Mouse (Mus musculus) limb, embryonic 12.5 days (tissue): ENCODE data around the gene Syde2. TPM values are rescaled to one million over a fixed set of nuclear protein-coding genes. Genes with fewer than 3 reads are reported as not detected.
"Not testable (repeated sequence)": the region's sequence is repeated elsewhere in the genome, so short reads cannot be mapped to it uniquely, and the experiment has no call there.

Experiments used
- ATAC-seq: fragments of 200-750 bp; cut with Nextera tagmentation; 2 replicates; pipeline ENCODE4 v1.8.0; 2017; ENCODE audit warnings: low read depth, moderate TSS enrichment; ENCODE audit not compliant: insufficient number of reproducible peaks, insufficient read depth, low FRiP score, low TSS enrichment
- H3K27ac ChIP-seq: fragments of 300-500 bp; sonication (generic); 2 replicates; pipeline ENCODE4 v1.5.1; 2016; ENCODE audit warnings: mild to moderate bottlenecking, moderate library complexity
- H3K27me3 ChIP-seq: fragments of 300-500 bp; sonication (generic); 2 replicates; pipeline ENCODE4 v1.6.1; 2016; ENCODE audit warnings: mild to moderate bottlenecking, moderate library complexity
- H3K36me3 ChIP-seq: fragments of 300-500 bp; sonication (generic); 2 replicates; pipeline ENCODE4 v1.6.1; 2016; ENCODE audit warnings: mild to moderate bottlenecking, moderate library complexity
- H3K4me1 ChIP-seq: fragments of 300-500 bp; sonication (generic); replicated peaks from 2 replicates; pipeline ENCODE4 v1.6.1; 2016
- H3K4me2 ChIP-seq: fragments of 300-500 bp; sonication (generic); 2 replicates; pipeline ENCODE4 v1.6.1; 2016; ENCODE audit warnings: mild to moderate bottlenecking, moderate library complexity
- H3K4me3 ChIP-seq: fragments of 300-500 bp; sonication (generic); replicated peaks from 2 replicates; pipeline ENCODE4 v1.5.1; 2016; ENCODE audit warnings: mild to moderate bottlenecking
- H3K9ac ChIP-seq: fragments of 300-500 bp; sonication (generic); replicated peaks from 2 replicates; pipeline ENCODE4 v1.6.1; 2016; ENCODE audit warnings: mild to moderate bottlenecking, moderate library complexity
- H3K9me3 ChIP-seq: fragments of 300-500 bp; sonication (generic); 2 replicates; pipeline ENCODE4 v1.6.1; 2016; ENCODE audit warnings: mild to moderate bottlenecking, moderate library complexity
- WGBS: fragments of 180-500 bp; shearing (Covaris S2); methylation state at CpG from one replicate; pipeline ENCODE4 v1.1.7; 2016; 5-methylcytosine and 5-hydroxymethylcytosine counted together
- polyA plus RNA-seq: library from polyadenylated mRNA; unstranded; fragments of >200 nt; fragmentation: Nextera tagmentation; extraction: Ambion mirVana; gene quantifications from 2 replicates; pipeline ENCODE4 v1.2.1, GENCODE M21; 2016

Gene Syde2
- polyA plus RNA-seq, 1 experiment from 2014 or later = 2.5 TPM

GRCm38 (mm10) chr3:145992796-145993195 lies 5.1 kb downstream of the Syde2 start:
- peaks cover 23% of the 10 kb centered on the region for H3K4me1 ChIP-seq
- H3K9me3 ChIP-seq = no peaks in the 10 kb centered on the region
- H3K27me3 ChIP-seq = peaks cover 14% of the 10 kb centered on the region
- H3K36me3 ChIP-seq = no peaks in the 10 kb centered on the region
- H3K4me2 ChIP-seq = no peak overlapping the region
- 85% methylated on average over 10 of the region's 10 CpGs for WGBS
- no peak overlapping the region for H3K4me3 ChIP-seq
- no peak overlapping the region for H3K9ac ChIP-seq
- no peak for ATAC-seq
- H3K27ac ChIP-seq = no peak overlapping the region

- H3K9ac ChIP-seq = no peak overlapping the region
- 77% methylated on average over 14 of the region's 14 CpGs for WGBS
- H3K27me3 ChIP-seq = peaks cover 7% of the 10 kb centered on the region
- H3K36me3 ChIP-seq = peaks cover 5% of the 10 kb centered on the region
- H3K27ac ChIP-seq = no peak overlapping the region
- no peak overlapping the region for H3K4me3 ChIP-seq
- H3K9me3 ChIP-seq = no peaks in the 10 kb centered on the region
- H3K4me1 ChIP-seq = peaks cover 19% of the 10 kb centered on the region
- no peak overlapping the region for H3K4me2 ChIP-seq
- ATAC-seq = no peak
These were observed 6.0 kb downstream of the Syde2 start for GRCm38 (mm10) chr3:145993481-145994201.

GRCm38 (mm10) chr3:145995489-145995888 lies 7.8 kb downstream of the Syde2 start:
- Histone ChIP-seq H3K4me3 (no peak overlapping the region), H3K27me3 (no peaks in the 10 kb centered on the region), H3K27ac (no peak overlapping the region), H3K9me3 (no peaks in the 10 kb centered on the region), H3K4me2 (no peak overlapping the region), H3K4me1 (peaks cover 9% of the 10 kb centered on the region), H3K9ac (no peak overlapping the region), H3K36me3 (peaks cover 20% of the 10 kb centered on the region)
- WGBS = 87% methylated on average over 5 of the region's 5 CpGs
- ATAC-seq = no peak

GRCm38 (mm10) chr3:145996539-145996938 lies 8.9 kb downstream of the Syde2 start:
- H3K36me3 ChIP-seq = peaks cover 29% of the 10 kb centered on the region
- not testable (repeated sequence) for H3K27me3 ChIP-seq, H3K4me1 ChIP-seq, H3K4me3 ChIP-seq, H3K4me2 ChIP-seq, H3K27ac ChIP-seq, ATAC-seq, H3K9me3 ChIP-seq, H3K9ac ChIP-seq
- WGBS = 89% methylated on average over 5 of the region's 5 CpGs

DNA sequence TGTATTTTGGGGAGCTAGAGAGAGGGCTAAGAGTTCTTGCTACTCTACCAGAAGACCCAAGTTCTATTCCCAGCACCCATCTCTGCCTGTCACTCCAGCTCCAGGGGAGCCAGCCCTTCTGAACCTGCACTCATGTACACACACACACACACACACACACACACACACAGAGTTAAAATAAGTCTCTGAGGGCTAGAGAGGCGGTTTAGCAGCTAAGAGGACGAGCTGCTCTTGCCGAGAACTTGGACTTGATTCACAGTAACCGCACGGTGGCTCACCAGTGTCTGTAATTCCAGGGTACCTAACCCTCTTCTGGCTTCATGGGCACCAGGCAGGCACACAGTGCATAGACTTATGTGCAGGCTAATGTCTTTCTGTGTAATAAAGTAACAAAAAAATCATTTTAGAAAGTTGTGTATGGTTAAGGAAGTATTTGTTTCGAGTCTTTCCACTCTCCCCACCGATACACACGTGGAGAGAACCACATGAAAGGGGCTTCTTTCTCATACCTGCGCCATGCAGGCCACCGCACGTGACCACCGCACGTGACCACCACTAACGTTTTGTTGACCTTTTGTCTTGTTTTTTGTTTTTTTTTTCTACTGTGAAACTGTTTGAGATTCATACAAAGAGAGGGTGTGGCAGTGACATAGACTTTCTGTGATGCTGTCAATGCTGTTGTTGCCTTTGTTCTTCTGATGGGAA lies 16.8 kb downstream of the Syde2 start:
- 93% methylated on average over 14 of the region's 14 CpGs for WGBS
- peaks cover 73% of the 10 kb centered on the region for H3K36me3 ChIP-seq
- no peaks in the 10 kb centered on the region for H3K9me3 ChIP-seq
- H3K4me3 ChIP-seq = no peak overlapping the region
- H3K4me1 ChIP-seq = 0 out of 2 replicates have a peak, but pooled peaks cover 2% of the 10 kb centered on the region
- no peak overlapping the region for H3K4me2 ChIP-seq
- ATAC-seq = no peak
- H3K27me3 ChIP-seq = no peaks in the 10 kb centered on the region
- H3K9ac ChIP-seq = no peak overlapping the region
- H3K27ac ChIP-seq = no peak overlapping the region

DNA sequence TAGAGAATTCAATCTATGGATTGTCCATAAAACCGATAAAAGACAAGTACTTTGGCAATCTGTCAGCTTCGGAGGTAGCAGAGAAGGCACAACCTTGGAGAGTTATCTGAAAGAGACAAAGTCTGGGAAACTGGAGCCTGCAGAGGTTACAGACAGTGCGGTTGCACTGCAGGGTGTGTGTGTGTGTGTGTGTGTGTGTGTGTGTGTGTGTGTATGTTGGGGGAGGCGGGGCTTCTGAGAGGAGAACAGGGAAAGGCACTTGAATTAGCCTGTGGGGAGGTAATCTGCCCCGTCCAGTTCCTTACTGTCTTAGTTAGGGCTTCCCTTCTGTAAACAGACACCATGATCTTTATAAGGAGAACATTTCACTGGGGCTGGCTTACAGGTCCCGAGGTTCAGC lies 20.2 kb downstream of the Syde2 start:
- Histone ChIP-seq H3K9me3 (no peaks in the 10 kb centered on the region), H3K27me3 (no peaks in the 10 kb centered on the region), H3K4me1 (peaks cover 12% of the 10 kb centered on the region), H3K4me3 (no peak overlapping the region), H3K36me3 (peaks cover 49% of the 10 kb centered on the region), H3K27ac (no peak overlapping the region), H3K9ac (no peak overlapping the region), H3K4me2 (no peak overlapping the region)
- ATAC-seq = no peak
- WGBS = 80% methylated on average over 5 of the region's 6 CpGs

DNA sequence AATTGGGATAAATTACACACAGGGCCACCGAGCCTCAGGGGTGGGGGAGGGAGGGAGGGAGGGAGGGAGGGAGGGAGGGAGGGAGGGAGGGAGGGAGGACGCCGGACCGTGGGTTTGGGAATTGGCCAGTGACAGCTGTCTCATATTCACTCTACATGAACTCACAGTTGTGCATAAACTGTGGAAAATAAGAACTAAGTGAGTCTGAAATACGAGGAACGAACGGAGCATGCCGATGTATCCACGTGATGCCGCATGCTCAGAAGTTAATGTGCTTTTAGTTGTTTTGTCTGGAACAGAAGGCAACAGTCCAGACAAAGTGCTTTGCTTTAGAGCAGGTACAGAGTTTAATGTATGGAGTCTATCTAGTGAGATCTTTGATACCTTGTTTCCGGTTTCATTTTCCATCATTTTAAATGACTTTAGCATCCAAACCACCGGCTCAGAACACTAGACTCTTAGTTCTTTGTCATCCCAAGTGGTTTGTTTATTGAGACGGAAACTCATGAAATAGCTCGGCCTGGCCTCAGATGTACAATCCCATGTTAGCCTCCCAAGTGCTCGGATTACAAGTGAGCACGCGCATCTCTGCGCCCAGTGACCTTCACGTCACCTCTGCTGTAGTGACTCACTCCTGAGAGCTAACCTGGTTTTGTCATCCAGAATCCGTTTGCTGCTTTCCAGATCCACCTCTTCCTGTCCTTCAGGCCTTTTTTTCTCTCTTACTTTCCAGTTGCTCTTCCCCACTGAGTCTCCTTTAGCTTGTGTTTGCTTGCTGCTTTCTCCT lies 22.4 kb downstream of the Syde2 start:
- H3K36me3 ChIP-seq = peaks cover 44% of the 10 kb centered on the region
- ATAC-seq = peak; percentile 76; the same call in 1 of the 2 replicates
- H3K4me3 ChIP-seq = no peak overlapping the region
- WGBS = 58% methylated on average over 17 of the region's 20 CpGs
- no peaks in the 10 kb centered on the region for H3K27me3 ChIP-seq
- no peaks in the 10 kb centered on the region for H3K9me3 ChIP-seq
- H3K4me2 ChIP-seq = no peak overlapping the region
- H3K4me1 ChIP-seq = peaks cover 12% of the 10 kb centered on the region
- H3K9ac ChIP-seq = no peak overlapping the region
- peak overlapping the region; percentile 72 for H3K27ac ChIP-seq

DNA sequence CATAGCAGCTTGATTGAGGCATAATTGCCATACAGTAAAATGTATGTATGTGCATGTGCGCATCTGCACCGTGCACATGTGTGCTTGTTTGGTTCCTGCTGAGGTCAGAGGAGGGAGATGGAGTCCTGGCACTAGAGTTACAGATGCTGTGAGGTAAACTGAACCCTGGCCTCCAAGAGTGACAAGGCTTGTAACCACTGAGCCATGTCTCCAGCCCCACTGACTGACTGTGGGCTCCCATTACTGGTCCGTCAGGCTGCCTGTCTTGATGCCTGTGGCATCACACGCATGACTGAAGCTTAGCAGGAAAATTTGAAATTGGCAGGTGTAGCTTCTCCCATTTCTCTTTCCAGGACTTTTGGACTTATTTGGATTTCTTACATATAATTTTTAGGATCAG lies 23.1 kb downstream of the Syde2 start:
- H3K9me3 ChIP-seq = no peaks in the 10 kb centered on the region
- peak overlapping the region; percentile 72 for H3K27ac ChIP-seq
- 82% methylated on average over 4 of the region's 4 CpGs for WGBS
- H3K9ac ChIP-seq = no peak overlapping the region
- H3K4me1 ChIP-seq = peaks cover 12% of the 10 kb centered on the region
- no peak for ATAC-seq
- peaks cover 48% of the 10 kb centered on the region for H3K36me3 ChIP-seq
- H3K4me3 ChIP-seq = no peak overlapping the region
- H3K27me3 ChIP-seq = no peaks in the 10 kb centered on the region
- H3K4me2 ChIP-seq = no peak overlapping the region

- 83% methylated on average over 8 of the region's 8 CpGs for WGBS
These were observed 24.0 kb downstream of the Syde2 start for GRCm38 (mm10) chr3:146011544-146012218.

DNA sequence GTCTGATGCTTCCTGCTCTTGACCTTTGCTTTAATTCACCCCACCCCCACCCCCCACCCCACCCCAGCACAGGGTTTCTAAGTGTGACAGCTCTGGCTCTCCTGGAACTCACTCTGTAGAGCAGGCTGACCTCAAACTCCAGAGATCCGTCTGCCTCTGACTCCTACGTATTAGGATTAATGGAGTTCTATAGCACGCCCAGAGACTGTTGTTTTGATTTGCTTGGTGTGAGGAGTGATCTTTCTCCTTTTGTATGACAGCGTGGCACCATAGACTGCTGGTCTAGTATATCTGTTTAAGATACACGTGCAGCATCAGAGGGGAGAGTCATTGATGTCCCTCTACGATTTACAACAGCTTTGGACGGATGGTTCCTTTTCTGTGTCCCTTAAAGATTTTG lies 25.8 kb downstream of the Syde2 start:
- no peaks in the 10 kb centered on the region for H3K27me3 ChIP-seq
- 94% methylated on average over 7 of the region's 7 CpGs for WGBS
- H3K4me3 ChIP-seq = no peak overlapping the region
- no peak overlapping the region for H3K27ac ChIP-seq
- no peaks in the 10 kb centered on the region for H3K9me3 ChIP-seq
- H3K4me1 ChIP-seq = peaks cover 12% of the 10 kb centered on the region
- H3K36me3 ChIP-seq = peaks cover 52% of the 10 kb centered on the region
- ATAC-seq = no peak
- no peak overlapping the region for H3K4me2 ChIP-seq
- no peak overlapping the region for H3K9ac ChIP-seq

More at GRCm38 (mm10) chr3:146011544-146012218, 24.0 kb downstream of the Syde2 start:
- no peak for ATAC-seq
- Histone ChIP-seq H3K27me3 (no peaks in the 10 kb centered on the region), H3K9me3 (no peaks in the 10 kb centered on the region), H3K4me3 (no peak overlapping the region), H3K9ac (no peak overlapping the region), H3K36me3 (peaks cover 51% of the 10 kb centered on the region), H3K27ac (no peak overlapping the region), H3K4me1 (peaks cover 12% of the 10 kb centered on the region), H3K4me2 (no peak overlapping the region)

DNA sequence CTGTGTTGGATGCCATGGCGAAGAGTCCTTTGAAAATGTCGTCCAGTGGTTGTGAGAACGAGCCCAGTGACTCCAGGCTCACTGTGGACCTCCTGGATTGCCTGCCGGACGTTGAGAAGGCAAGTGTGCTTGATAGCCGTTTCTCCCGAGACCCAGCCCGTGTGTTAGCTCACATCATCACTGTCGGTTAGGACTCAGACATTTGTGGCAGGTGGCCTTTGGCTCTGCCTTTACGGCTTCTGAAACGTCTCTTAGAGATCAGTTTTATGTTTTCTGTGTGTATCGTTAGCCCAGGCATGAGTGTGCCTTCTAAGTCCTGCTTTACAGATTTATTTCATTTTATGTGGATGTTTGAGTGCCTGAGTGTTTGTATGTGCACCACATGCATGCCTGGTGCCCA lies 26.7 kb downstream of the Syde2 start:
- Histone ChIP-seq H3K27me3 (no peaks in the 10 kb centered on the region), H3K9ac (no peak overlapping the region), H3K4me3 (no peak overlapping the region), H3K4me2 (no peak overlapping the region), H3K27ac (no peak overlapping the region), H3K4me1 (peaks cover 11% of the 10 kb centered on the region), H3K9me3 (no peaks in the 10 kb centered on the region), H3K36me3 (peaks cover 45% of the 10 kb centered on the region)
- WGBS = 90% methylated on average over 12 of the region's 12 CpGs
- no peak for ATAC-seq
